Mouse (Mus musculus): ENCODE measurements around the gene Prpf18.
A peak's percentile ranks its signal among the peaks of the same experiment; 100 is the strongest.

Gene Prpf18

DNA sequence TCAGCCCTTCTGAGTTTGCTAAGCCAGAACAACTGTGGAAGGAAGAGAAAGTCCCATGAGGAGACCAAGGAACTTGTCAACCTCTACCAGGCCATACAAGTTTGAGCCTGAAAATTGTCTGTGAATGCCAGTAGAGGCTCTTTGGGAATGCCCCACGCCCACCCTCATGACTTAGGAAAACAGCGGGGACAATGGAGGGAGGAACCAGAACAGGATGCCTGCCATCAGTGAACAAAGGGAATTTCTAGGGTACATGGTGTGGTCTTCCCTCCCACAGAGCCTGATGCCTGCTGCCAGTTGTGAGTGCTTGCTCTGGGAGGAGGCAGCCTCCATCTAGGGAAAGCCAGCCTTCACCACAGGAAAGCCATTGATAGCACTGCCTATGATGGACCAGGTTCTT, 76.8 kb downstream of the Prpf18 start:
- no peak for ATAC-seq (ENCODE audit: low TSS enrichment)

- ATAC-seq (ENCODE audit: low TSS enrichment) = no peak
Measured at GRCm38 (mm10) chr2:4574251-4574650, 77.7 kb downstream of the Prpf18 start.

GRCm38 (mm10) chr2:4573386-4573785, 78.5 kb downstream of the Prpf18 start:
- peak; percentile 50; the same call in 1 of the 2 replicates for ATAC-seq (ENCODE audit: low TSS enrichment)

DNA sequence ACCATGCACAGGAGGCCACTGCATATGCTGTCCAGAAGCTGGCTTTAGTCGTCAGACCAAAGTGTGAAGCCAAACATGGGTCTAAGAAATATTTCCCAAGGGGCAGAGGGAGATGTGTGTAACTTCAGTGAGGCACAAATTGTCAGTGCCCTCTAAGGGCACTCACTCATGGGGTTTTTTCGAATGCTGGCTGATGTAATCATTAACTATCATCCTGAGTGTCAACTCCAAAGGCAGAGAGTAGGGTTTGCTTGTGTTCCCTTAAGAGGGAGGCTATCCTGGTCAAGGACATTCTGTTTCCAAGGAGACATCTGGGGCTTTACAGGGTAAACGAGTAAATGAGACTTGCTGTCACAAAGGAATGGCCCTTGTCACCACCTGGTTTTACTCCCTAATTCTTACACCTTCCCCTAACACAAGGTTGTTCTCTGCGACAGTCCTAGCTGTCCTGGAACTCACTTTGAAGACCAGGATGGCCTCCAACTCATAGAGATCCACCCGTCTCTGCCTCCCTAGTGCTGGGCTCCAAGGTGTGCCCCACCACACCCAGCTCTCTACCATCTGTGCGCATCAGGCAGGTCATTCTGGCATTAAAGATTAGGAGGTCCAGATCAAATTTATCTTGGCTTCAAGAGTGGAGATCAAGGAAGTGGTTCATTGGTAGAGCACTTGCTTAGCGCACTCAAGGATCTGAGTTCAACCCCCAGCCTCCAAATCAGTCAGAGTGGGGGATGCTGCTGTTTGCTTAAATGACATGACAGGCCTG, 79.2 kb downstream of the Prpf18 start:
- ATAC-seq (ENCODE audit: low TSS enrichment) = no peak
